Mouse (Mus musculus) liver, embryonic 14.5 days (tissue): ENCODE measurements around the gene 5730522E02Rik.

Experiments
- CTCF ChIP-seq: IDR thresholded peaks from 2 replicates; pipeline ENCODE4 v1.5.1; 2016; ENCODE audit warnings: antibody characterized with exemption, low read depth, control low read depth
- EP300 ChIP-seq: IDR thresholded peaks from 2 replicates; pipeline ENCODE4 v1.6.1; 2016; ENCODE audit warnings: antibody characterized with exemption, low read depth

- TF ChIP-seq CTCF: no peak
- TF ChIP-seq EP300: no peak
These were observed 8.8 kb downstream of the 5730522E02Rik start for GRCm38 (mm10) chr11:26201778-26202097.
